Mouse (Mus musculus) c-Kit-positive CD71-negative TER-119-negative erythroid progenitor cells, embryonic 14.5 days (primary cell): Measurements from ENCODE around the gene Pgm1.

Experiments
- DNase-seq: peaks from one replicate; pipeline ENCODE4 v3.0.0-alpha.2; 2013; ENCODE audit warnings: low read depth

Gene Pgm1

GRCm38 (mm10) chr4:99929149-99929612 is at the start of gene Pgm1:
Gene Pgm1 (plus strand): TSS chr4:99929414.
- peak; percentile 54 for DNase-seq

GRCm38 (mm10) chr4:99881882-99882281 is 47.3 kb upstream of the Pgm1 start:
- peak; percentile 14 for DNase-seq

GRCm38 (mm10) chr4:99882405-99882804 is 46.8 kb upstream of the Pgm1 start:
- DNase-seq: no peak

GRCm38 (mm10) chr4:99913894-99914451 is 15.2 kb upstream of the Pgm1 start:
- peak; percentile 31 for DNase-seq

- DNase-seq: no peak
These were observed 2.8 kb upstream of the Pgm1 start for GRCm38 (mm10) chr4:99926380-99926779.

- DNase-seq: no peak
These were observed 693 bp upstream of the Pgm1 start for GRCm38 (mm10) chr4:99928521-99928920.

GRCm38 (mm10) chr4:99929613-99930517 is 651 bp downstream of the Pgm1 start, which contains the start of gene Itgb3bp:
Gene Itgb3bp (minus strand): TSS chr4:99929813.
- DNase-seq: peak; percentile 25

GRCm38 (mm10) chr4:99930518-99931239 is 1.5 kb downstream of the Pgm1 start:
- DNase-seq: no peak

- no peak for DNase-seq
These were observed 2.0 kb downstream of the Pgm1 start for GRCm38 (mm10) chr4:99931240-99931580.

GRCm38 (mm10) chr4:99931807-99932206 is 2.6 kb downstream of the Pgm1 start:
- no peak for DNase-seq

- no peak for DNase-seq
These were observed 5.6 kb downstream of the Pgm1 start for GRCm38 (mm10) chr4:99934859-99935258.

GRCm38 (mm10) chr4:99936278-99936677 is 7.1 kb downstream of the Pgm1 start:
- no peak for DNase-seq

- DNase-seq: no peak
These were observed 10.7 kb downstream of the Pgm1 start for GRCm38 (mm10) chr4:99939711-99940505.

GRCm38 (mm10) chr4:99941655-99942414 is 12.6 kb downstream of the Pgm1 start:
- no peak for DNase-seq

GRCm38 (mm10) chr4:99944606-99945005 is 15.4 kb downstream of the Pgm1 start:
- no peak for DNase-seq

GRCm38 (mm10) chr4:99945011-99945410 is 15.8 kb downstream of the Pgm1 start:
- DNase-seq: no peak

GRCm38 (mm10) chr4:99946516-99946915 is 17.3 kb downstream of the Pgm1 start:
- no peak for DNase-seq

- no peak for DNase-seq
These were observed 18.0 kb downstream of the Pgm1 start for GRCm38 (mm10) chr4:99947192-99947591.

- DNase-seq: no peak
These were observed 18.7 kb downstream of the Pgm1 start for GRCm38 (mm10) chr4:99947896-99948295.

- DNase-seq: no peak
These were observed 24.7 kb downstream of the Pgm1 start for GRCm38 (mm10) chr4:99953904-99954303.

- no peak for DNase-seq
These were observed 26.2 kb downstream of the Pgm1 start for GRCm38 (mm10) chr4:99955396-99955795.
